7 mouse cellular contexts compared by ENCODE assay signal in the genomic region with DNA sequence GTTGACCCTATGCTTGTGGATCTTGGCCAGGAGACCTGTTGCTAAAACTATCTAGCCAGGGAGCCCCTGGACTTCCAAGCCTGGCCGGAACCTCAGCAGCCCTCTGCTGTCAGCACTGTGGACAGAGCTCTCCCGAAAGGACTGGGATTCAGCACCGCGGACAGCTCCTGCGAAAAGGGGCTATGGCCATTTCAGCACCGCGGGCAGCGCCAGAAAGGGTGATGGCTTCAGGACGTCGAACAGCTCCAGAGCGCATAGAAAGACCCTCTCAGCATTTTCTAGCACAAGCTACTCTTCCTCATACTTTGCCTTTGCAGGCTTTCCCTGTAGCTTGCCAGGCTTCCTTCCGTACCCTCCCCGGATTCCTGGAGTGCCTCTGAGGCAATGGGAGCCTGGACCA. TPM values are rescaled to one million over a fixed set of nuclear protein-coding genes. Genes with fewer than 3 reads are reported as not detected.
A peak's percentile ranks its signal among the peaks of the same experiment; 100 is the strongest.
DNase-seq lines count a peak whose midpoint lies in the region; ATAC-seq and TF ChIP-seq lines count a peak whose summit lies in the region.

No protein-coding gene starts in this region.

- 6% methylated on average over 13 of the region's 13 CpGs for WGBS in midbrain, embryonic 11.5 days

- peak; percentile 77 for TF ChIP-seq EP300 in ES-Bruce4 (IDR thresholded peaks at IDR 0.05; ENCODE audit: insufficient read depth, low read depth, low read length)

- TF ChIP-seq CTCF in ES-Bruce4 (IDR thresholded peaks at IDR 0.05; ENCODE audit: low read depth, low read length) = peak; percentile 25

- TF ChIP-seq POLR2A in ES-Bruce4 (IDR thresholded peaks at IDR 0.05; ENCODE audit: insufficient read depth, low read length) = no peak

- peak; percentile 89 for DNase-seq in adrenal gland, adult 2 months
- peak; percentile 98 for DNase-seq in heart, postnatal 4 days
- DNase-seq in layer of hippocampus, postnatal 14 days (ENCODE audit: low spot score in 2 of 2) = peak; percentile 77 to 79
- peak; percentile 99 for DNase-seq in midbrain, embryonic 11.5 days (ENCODE audit: low spot score, missing footprints)
- peak; percentile 80 to 92 for DNase-seq in spleen, postnatal 10 days (ENCODE audit: low spot score in 2 of 2)

- H3K4me3 ChIP-seq in ES-Bruce4 (ENCODE audit: low read depth, low read length) = no peak overlapping the region
- peak overlapping the region; percentile 34; the same call in 1 of the 2 replicates for H3K4me3 ChIP-seq in midbrain, embryonic 11.5 days (ENCODE audit: low read depth, low read length)

- no peaks in the 10 kb centered on the region for H3K9me3 ChIP-seq in ES-Bruce4 (replicated peaks; ENCODE audit: control insufficient read depth, insufficient read depth, low read length, poor library complexity, severe bottlenecking)
- no peaks in the 10 kb centered on the region for H3K9me3 ChIP-seq in midbrain, embryonic 11.5 days (ENCODE audit: control insufficient read depth, low read length)

- ATAC-seq in erythroblast, adult 5-6 weeks (replicated peaks; ENCODE audit: low FRiP score, poor library complexity, severe bottlenecking) = peak; percentile 47; the same call in 1 of the 2 replicates
- ATAC-seq in midbrain, embryonic 11.5 days (ENCODE audit: low FRiP score) = no peak

- H3K9ac ChIP-seq in ES-Bruce4 (ENCODE audit: low read depth, poor library complexity, severe bottlenecking) = no peak overlapping the region
- H3K9ac ChIP-seq in midbrain, embryonic 11.5 days (ENCODE audit: low read length) = no peak overlapping the region

- H3K27ac ChIP-seq in ES-Bruce4 (ENCODE audit: insufficient read depth, low read length) = no peak overlapping the region
- H3K27ac ChIP-seq in midbrain, embryonic 11.5 days (ENCODE audit: low read depth, low read length) = no peak overlapping the region

- H3K36me3 ChIP-seq in ES-Bruce4 (ENCODE audit: control insufficient read depth, insufficient read depth, low read length, poor library complexity, severe bottlenecking) = no peaks in the 10 kb centered on the region
- no peaks in the 10 kb centered on the region for H3K36me3 ChIP-seq in midbrain, embryonic 11.5 days (ENCODE audit: control insufficient read depth, insufficient read depth, low read length)

- H3K4me2 ChIP-seq in midbrain, embryonic 11.5 days = peak overlapping the region; percentile 45; the same call in 1 of the 2 replicates

- no peaks in the 10 kb centered on the region for H3K4me1 ChIP-seq in ES-Bruce4 (ENCODE audit: control insufficient read depth, insufficient read depth, low read length)
- peaks cover 6% of the 10 kb centered on the region for H3K4me1 ChIP-seq in midbrain, embryonic 11.5 days (ENCODE audit: control insufficient read depth, insufficient read depth, low read length)

- peaks cover 13% of the 10 kb centered on the region for H3K27me3 ChIP-seq in ES-Bruce4 (ENCODE audit: control insufficient read depth, insufficient read depth, low read length, poor library complexity, severe bottlenecking)
- peaks cover 47% of the 10 kb centered on the region for H3K27me3 ChIP-seq in midbrain, embryonic 11.5 days (ENCODE audit: control insufficient read depth, insufficient read depth, low read length)

RNA-seq across cellular contexts. Expression of a gene that starts 1.1 kb away (rescaled TPM):
- 0.24 and 0.27 TPM in 2 replicates for polyA plus RNA-seq in ES-Bruce4 (2011; ENCODE audit: insufficient read depth, insufficient read length, low read depth, missing spikeins)
- total RNA-seq in adrenal gland, adult 2 months (2021) = under 1 TPM; 0.43 to 0.55 TPM
- polyA plus RNA-seq in adrenal gland, adult 2 months (2012; rRNA removed) = 1.1 and 1.3 TPM in 2 replicates
- not detected in 2 replicates for total RNA-seq in erythroblast, adult 5-6 weeks (2015; ENCODE audit: low replicate concordance)
- not detected in 2 replicates for total RNA-seq in erythroblast, adult 5-6 weeks (2017; ENCODE audit: low replicate concordance)
- total RNA-seq in heart, postnatal 4 days (2021) = under 1 TPM; 0.57 to 0.68 TPM
- total RNA-seq in layer of hippocampus, postnatal 14 days (2021) = 10 to 100 TPM in 1 of 2 experiments, 1 to 10 TPM in 1; 5.1 to 10.5 TPM
- polyA plus RNA-seq in midbrain, embryonic 11.5 days (2014; fragmentation: Nextera tagmentation; extraction: Ambion mirVana) = 0.04 TPM in 1 of 2 replicates, not detected in the other

RNA-seq across cellular contexts. Expression of a gene that starts 27.1 kb away (rescaled TPM):
- 126 and 135 TPM in 2 replicates for polyA plus RNA-seq in ES-Bruce4 (2011; ENCODE audit: insufficient read depth, insufficient read length, low read depth, missing spikeins)
- total RNA-seq in adrenal gland, adult 2 months (2021) = 10 to 100 TPM; 43.1 to 60.6 TPM
- polyA plus RNA-seq in adrenal gland, adult 2 months (2012; rRNA removed) = 16.3 and 19.7 TPM in 2 replicates
- 3.7 and 4.4 TPM in 2 replicates for total RNA-seq in erythroblast, adult 5-6 weeks (2015; ENCODE audit: low replicate concordance)
- total RNA-seq in erythroblast, adult 5-6 weeks (2017; ENCODE audit: low replicate concordance) = 1.8 and 7.8 TPM in 2 replicates
- total RNA-seq in heart, postnatal 4 days (2021) = 10 to 100 TPM; 60.9 to 63.8 TPM
- 10 to 100 TPM; 58.9 to 60.7 TPM for total RNA-seq in layer of hippocampus, postnatal 14 days (2021)
- 157 and 158 TPM in 2 replicates for polyA plus RNA-seq in midbrain, embryonic 11.5 days (2014; fragmentation: Nextera tagmentation; extraction: Ambion mirVana)

RNA-seq across cellular contexts. Expression of a gene that starts 34.6 kb away (rescaled TPM):
- 16.8 and 18.5 TPM in 2 replicates for polyA plus RNA-seq in ES-Bruce4 (2011; ENCODE audit: insufficient read depth, insufficient read length, low read depth, missing spikeins)
- 1 to 10 TPM; 4.3 to 6.9 TPM for total RNA-seq in adrenal gland, adult 2 months (2021)
- polyA plus RNA-seq in adrenal gland, adult 2 months (2012; rRNA removed) = 12.6 and 13.4 TPM in 2 replicates
- not detected in 2 replicates for total RNA-seq in erythroblast, adult 5-6 weeks (2015; ENCODE audit: low replicate concordance)
- not detected in 2 replicates for total RNA-seq in erythroblast, adult 5-6 weeks (2017; ENCODE audit: low replicate concordance)
- 10 to 100 TPM; 20.0 to 20.8 TPM for total RNA-seq in heart, postnatal 4 days (2021)
- 10 to 100 TPM; 16.8 to 17.3 TPM for total RNA-seq in layer of hippocampus, postnatal 14 days (2021)
- polyA plus RNA-seq in midbrain, embryonic 11.5 days (2014; fragmentation: Nextera tagmentation; extraction: Ambion mirVana) = 4.2 TPM in 2 replicates

RNA-seq across cellular contexts. Expression of a gene that starts 46.1 kb away (rescaled TPM):
- polyA plus RNA-seq in ES-Bruce4 (2011; ENCODE audit: insufficient read depth, insufficient read length, low read depth, missing spikeins) = 2.7 and 3.9 TPM in 2 replicates
- total RNA-seq in adrenal gland, adult 2 months (2021) = 10 to 100 TPM in 1 of 2 experiments, 1 to 10 TPM in 1; 8.9 to 11.8 TPM
- 15.4 and 16.5 TPM in 2 replicates for polyA plus RNA-seq in adrenal gland, adult 2 months (2012; rRNA removed)
- total RNA-seq in erythroblast, adult 5-6 weeks (2015; ENCODE audit: low replicate concordance) = not detected in 2 replicates
- not detected in 2 replicates for total RNA-seq in erythroblast, adult 5-6 weeks (2017; ENCODE audit: low replicate concordance)
- 1 to 10 TPM in 1 of 2 experiments, under 1 TPM in 1; 0.71 to 1.2 TPM for total RNA-seq in heart, postnatal 4 days (2021)
- total RNA-seq in layer of hippocampus, postnatal 14 days (2021) = 10 to 100 TPM; 16.3 to 16.8 TPM
- polyA plus RNA-seq in midbrain, embryonic 11.5 days (2014; fragmentation: Nextera tagmentation; extraction: Ambion mirVana) = 1.3 and 1.5 TPM in 2 replicates

RNA-seq across cellular contexts. Expression of a gene that starts 49.6 kb away (rescaled TPM):
- 8.9 and 10.9 TPM in 2 replicates for polyA plus RNA-seq in ES-Bruce4 (2011; ENCODE audit: insufficient read depth, insufficient read length, low read depth, missing spikeins)
- total RNA-seq in adrenal gland, adult 2 months (2021) = 10 to 100 TPM; 27.8 to 44.9 TPM
- polyA plus RNA-seq in adrenal gland, adult 2 months (2012; rRNA removed) = 49.9 and 51.8 TPM in 2 replicates
- 0.84 and 1.2 TPM in 2 replicates for total RNA-seq in erythroblast, adult 5-6 weeks (2015; ENCODE audit: low replicate concordance)
- total RNA-seq in erythroblast, adult 5-6 weeks (2017; ENCODE audit: low replicate concordance) = not detected in 2 replicates
- total RNA-seq in heart, postnatal 4 days (2021) = 10 to 100 TPM; 33.0 to 36.8 TPM
- total RNA-seq in layer of hippocampus, postnatal 14 days (2021) = 100 to 1,000 TPM; 124 to 127 TPM
- polyA plus RNA-seq in midbrain, embryonic 11.5 days (2014; fragmentation: Nextera tagmentation; extraction: Ambion mirVana) = 40.1 and 41.7 TPM in 2 replicates

Comparison
In these comparisons a context has a peak if more than half of its experiments do, and no peak if none do; other contexts are left out.
1. RNA of a gene that starts 27.1 kb away (total RNA-seq): 60.9 to 63.8 TPM in heart, postnatal 4 days, 58.9 to 60.7 TPM in layer of hippocampus, postnatal 14 days and 43.1 to 60.6 TPM in adrenal gland, adult 2 months; 1.8 to 7.8 TPM in erythroblast, adult 5-6 weeks; every median in the first group is over 4 times any median in the second.
2. RNA of a gene that starts 34.6 kb away (total RNA-seq): 20.0 to 20.8 TPM in heart, postnatal 4 days, 16.8 to 17.3 TPM in layer of hippocampus, postnatal 14 days and 4.3 to 6.9 TPM in adrenal gland, adult 2 months; not detected in erythroblast, adult 5-6 weeks; every median in the first group is over 4 times any median in the second.
3. Peak in every context shown above with its lines, with median percentiles within 50 percentile points of each other: DNase-seq.